Mouse (Mus musculus): ENCODE data around the gene Cox14. TPM values are rescaled to one million over a fixed set of nuclear protein-coding genes. Genes with fewer than 3 reads are reported as not detected.

Cox14 gene
- polyA plus RNA-seq (2014; fragmentation: Nextera tagmentation; extraction: Ambion mirVana): 134 and 135 TPM in 2 replicates

DNA sequence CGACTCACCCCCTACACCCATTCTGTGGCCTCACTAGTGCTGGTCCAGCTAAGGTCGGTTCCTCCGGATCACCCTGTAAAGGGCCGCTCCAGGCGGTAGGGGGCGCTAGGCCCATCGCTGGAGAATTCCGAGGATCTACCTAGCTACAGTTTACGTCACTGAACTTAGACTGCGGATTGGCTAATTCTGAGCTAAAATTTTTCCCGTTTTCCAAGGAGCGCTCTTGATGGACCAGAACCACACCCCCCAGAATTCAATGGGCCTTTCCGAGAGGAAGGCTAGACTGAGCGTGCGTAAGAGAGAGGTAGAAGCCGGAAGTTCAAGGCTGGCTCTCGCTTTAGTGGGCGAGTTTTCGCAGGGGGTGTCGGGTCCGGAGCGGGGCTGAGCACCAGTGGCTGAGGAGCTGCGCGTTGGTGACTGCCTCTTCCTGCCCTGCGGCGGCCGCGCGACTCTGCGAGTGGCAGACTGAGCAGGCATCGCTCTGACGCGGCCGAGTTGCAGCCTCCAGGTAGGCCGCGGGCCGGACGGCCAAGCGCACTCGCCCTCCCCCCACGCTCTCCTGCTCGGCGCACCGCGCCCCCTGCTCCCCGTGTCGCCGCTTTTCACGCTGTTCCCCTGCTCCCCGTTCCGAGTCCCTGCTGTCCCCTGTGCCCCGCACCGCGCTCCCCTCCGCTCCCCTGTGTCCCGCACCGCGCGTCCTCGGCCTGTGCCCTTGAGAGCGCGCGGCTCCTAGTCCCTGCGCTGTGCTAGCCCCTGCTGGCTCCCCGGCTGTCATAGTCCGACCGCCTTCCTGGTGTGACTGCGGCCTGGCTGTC is at the start of gene Cox14:
Gene Cox14, plus strand, starts transcription at position 278 of the 815 bp plus-strand sequence.
- peaks cover 17% of the 10 kb centered on the region for H3K4me1 ChIP-seq (ENCODE audit: control insufficient read depth, insufficient read depth, low read length)

DNA sequence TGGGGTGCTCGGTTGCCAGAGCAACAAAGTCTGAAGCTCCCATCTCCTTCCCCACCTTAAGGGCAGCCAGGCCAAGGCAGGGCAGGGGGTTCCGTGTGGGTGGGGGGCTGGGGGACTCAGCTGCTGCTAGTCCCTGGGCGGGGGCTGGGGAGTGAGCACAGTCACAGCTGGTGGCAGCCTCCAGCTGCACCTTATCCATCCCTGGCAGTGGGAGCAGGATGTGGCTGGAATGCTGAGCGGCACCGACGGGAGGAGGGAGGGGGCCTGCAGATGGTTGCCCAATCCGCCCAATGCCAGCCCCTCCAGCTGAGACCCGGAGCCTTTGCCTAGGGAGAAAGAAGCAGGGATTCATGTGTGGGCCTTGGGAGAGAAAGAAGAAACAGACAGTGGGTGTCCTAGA is 48.3 kb upstream of the Cox14 start:
- no peak overlapping the region for H3K9ac ChIP-seq (ENCODE audit: low read length)
- no peak overlapping the region for H3K4me3 ChIP-seq (ENCODE audit: low read depth, low read length)
- H3K9me3 ChIP-seq (ENCODE audit: control insufficient read depth, low read length): no peaks in the 10 kb centered on the region
- no peak overlapping the region for H3K4me2 ChIP-seq (ENCODE audit: low read depth)
- H3K27ac ChIP-seq (ENCODE audit: low read depth, low read length): peak overlapping the region; percentile 34; the same call in 1 of the 2 replicates
- peak; percentile 74 for ATAC-seq (ENCODE audit: insufficient read depth, low FRiP score, low TSS enrichment)
- H3K4me1 ChIP-seq (ENCODE audit: control insufficient read depth, insufficient read depth, low read length): peaks cover 3% of the 10 kb centered on the region; the same call in 1 of the 2 replicates
- WGBS: 38% methylated on average over 8 of the region's 8 CpGs
- DNase-seq (ENCODE audit: low spot score): peak; percentile 61
- no peaks in the 10 kb centered on the region for H3K36me3 ChIP-seq (ENCODE audit: control insufficient read depth, insufficient read depth, low read length)
- H3K27me3 ChIP-seq (ENCODE audit: control insufficient read depth, insufficient read depth, low read length): no peaks in the 10 kb centered on the region; the same call in 1 of the 2 replicates

More for the DNA sequence above, at the start of gene Cox14:
- DNase-seq (ENCODE audit: low spot score) (peak; percentile 94), ATAC-seq (ENCODE audit: insufficient read depth, low FRiP score, low TSS enrichment) (peak; percentile 90)
- peak within 1 kb of the TSS; percentile 72 for H3K9ac ChIP-seq (ENCODE audit: low read length)
- H3K4me3 ChIP-seq (ENCODE audit: low read depth, low read length): peak within 1 kb of the TSS; percentile 75
- H3K27ac ChIP-seq (ENCODE audit: low read depth, low read length): peak within 1 kb of the TSS; percentile 90
- no peaks in the 10 kb centered on the region for H3K27me3 ChIP-seq (ENCODE audit: control insufficient read depth, insufficient read depth, low read length)
- WGBS: under 1% methylated on average over 61 of the region's 68 CpGs
- H3K4me2 ChIP-seq (ENCODE audit: low read depth): peak within 1 kb of the TSS; percentile 83
- no peaks in the 10 kb centered on the region for H3K9me3 ChIP-seq (ENCODE audit: control insufficient read depth, low read length)
- H3K36me3 ChIP-seq (ENCODE audit: control insufficient read depth, insufficient read depth, low read length): peaks cover 14% of the 10 kb centered on the region

DNA sequence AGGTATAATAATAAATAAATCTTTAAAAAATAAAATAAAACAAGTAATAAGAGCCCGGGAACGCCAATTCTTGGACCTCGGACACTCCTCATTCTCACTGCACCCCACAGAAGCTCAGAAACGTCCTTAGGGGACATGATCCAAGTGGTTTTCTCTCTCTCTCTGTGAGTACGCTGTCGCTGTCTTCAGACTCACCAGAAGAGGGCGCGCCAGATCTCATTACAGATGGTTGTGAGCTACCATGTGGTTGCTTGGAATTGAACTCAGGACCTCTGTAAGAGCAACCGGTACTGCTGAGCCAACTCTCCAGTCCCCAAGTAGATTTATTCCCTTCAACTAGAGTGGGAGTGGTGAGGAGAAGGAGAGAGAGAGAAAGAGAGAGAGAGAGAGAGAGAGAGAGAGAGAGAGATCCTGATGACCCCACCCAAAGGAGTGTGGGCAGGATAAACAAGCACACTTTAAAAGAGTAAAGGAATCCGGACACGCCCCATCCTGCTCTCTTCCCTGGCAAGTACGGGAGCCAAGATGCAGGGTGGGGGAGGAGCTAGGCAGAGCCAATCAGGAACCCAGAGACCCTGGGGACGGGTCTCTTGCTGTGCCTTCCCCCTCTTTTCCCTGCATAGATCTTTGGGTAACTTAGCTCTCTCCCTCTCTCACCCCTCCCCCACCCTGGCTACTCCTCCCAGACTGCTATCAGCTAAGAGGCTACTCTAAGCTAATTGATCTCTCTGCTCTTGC is 47.2 kb upstream of the Cox14 start:
- H3K27me3 ChIP-seq (ENCODE audit: control insufficient read depth, insufficient read depth, low read length): no peaks in the 10 kb centered on the region
- no peak overlapping the region for H3K4me3 ChIP-seq (ENCODE audit: low read depth, low read length)
- H3K9me3 ChIP-seq (ENCODE audit: control insufficient read depth, low read length): no peaks in the 10 kb centered on the region
- ATAC-seq (ENCODE audit: insufficient read depth, low FRiP score, low TSS enrichment) (peak; percentile 53; the same call in 1 of the 2 replicates), DNase-seq (ENCODE audit: low spot score) (no peak)
- peaks cover 3% of the 10 kb centered on the region; the same call in 1 of the 2 replicates for H3K4me1 ChIP-seq (ENCODE audit: control insufficient read depth, insufficient read depth, low read length)
- no peaks in the 10 kb centered on the region for H3K36me3 ChIP-seq (ENCODE audit: control insufficient read depth, insufficient read depth, low read length)
- no peak overlapping the region for H3K9ac ChIP-seq (ENCODE audit: low read length)
- WGBS: 9% methylated on average over 13 of the region's 13 CpGs
- H3K4me2 ChIP-seq (ENCODE audit: low read depth): no peak overlapping the region
- H3K27ac ChIP-seq (ENCODE audit: low read depth, low read length): no peak overlapping the region

DNA sequence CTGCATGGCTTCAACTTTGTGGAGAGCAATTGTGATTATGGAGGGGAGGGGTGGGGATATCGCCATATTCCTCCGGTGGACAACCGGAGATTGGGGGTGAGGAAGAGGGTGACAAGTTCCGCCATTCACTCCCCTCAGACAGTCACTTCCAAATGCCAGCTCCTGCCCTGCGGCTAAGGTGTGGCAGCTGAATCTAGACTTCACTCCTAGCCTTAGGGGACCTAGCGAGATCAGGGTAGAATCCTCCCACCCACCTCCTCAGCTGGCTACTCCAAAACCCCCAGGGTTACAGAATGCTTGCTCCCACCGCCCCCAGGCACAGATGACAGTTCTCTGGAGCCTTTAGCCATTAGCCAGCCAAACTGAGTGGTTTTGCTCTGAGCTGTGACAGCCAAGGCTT is 46.4 kb upstream of the Cox14 start:
- H3K27me3 ChIP-seq (ENCODE audit: control insufficient read depth, insufficient read depth, low read length): no peaks in the 10 kb centered on the region
- H3K4me3 ChIP-seq (ENCODE audit: low read depth, low read length): no peak overlapping the region
- H3K27ac ChIP-seq (ENCODE audit: low read depth, low read length): no peak overlapping the region
- H3K9ac ChIP-seq (ENCODE audit: low read length): no peak overlapping the region
- no peaks in the 10 kb centered on the region for H3K9me3 ChIP-seq (ENCODE audit: control insufficient read depth, low read length)
- no peaks in the 10 kb centered on the region for H3K36me3 ChIP-seq (ENCODE audit: control insufficient read depth, insufficient read depth, low read length)
- ATAC-seq (ENCODE audit: insufficient read depth, low FRiP score, low TSS enrichment) (no peak), DNase-seq (ENCODE audit: low spot score) (no peak)
- H3K4me1 ChIP-seq (ENCODE audit: control insufficient read depth, insufficient read depth, low read length): peaks cover 3% of the 10 kb centered on the region; the same call in 1 of the 2 replicates
- 48% methylated on average over 7 of the region's 7 CpGs for WGBS
- no peak overlapping the region for H3K4me2 ChIP-seq (ENCODE audit: low read depth)

DNA sequence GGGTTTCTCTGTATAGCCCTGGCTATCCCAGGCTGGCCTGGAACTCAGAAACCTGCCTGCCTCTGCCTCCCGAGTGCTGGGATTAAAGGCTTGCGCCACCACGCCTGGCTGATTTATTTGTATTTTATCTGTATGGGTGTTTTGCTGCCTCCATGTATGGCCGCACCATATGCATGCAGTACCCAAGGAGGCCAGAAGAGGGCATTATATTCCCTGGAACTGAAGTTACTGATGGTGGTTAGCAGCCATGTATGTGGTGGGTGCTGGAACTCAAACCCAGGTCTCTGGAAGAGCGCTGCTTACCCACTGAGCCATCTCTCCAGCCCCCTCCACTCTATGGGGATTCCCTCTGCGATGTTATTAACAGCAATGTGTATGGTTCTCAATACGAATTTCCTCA is 42.5 kb upstream of the Cox14 start:
- DNase-seq (ENCODE audit: low spot score): no peak
- ATAC-seq (ENCODE audit: insufficient read depth, low FRiP score, low TSS enrichment): no peak
- H3K9me3 ChIP-seq (ENCODE audit: control insufficient read depth, low read length): no peaks in the 10 kb centered on the region
- 93% methylated on average over 7 of the region's 7 CpGs for WGBS
- H3K27ac ChIP-seq (ENCODE audit: low read depth, low read length): no peak overlapping the region
- H3K4me1 ChIP-seq (ENCODE audit: control insufficient read depth, insufficient read depth, low read length): no peaks in the 10 kb centered on the region; the same call in 1 of the 2 replicates
- H3K36me3 ChIP-seq (ENCODE audit: control insufficient read depth, insufficient read depth, low read length): no peaks in the 10 kb centered on the region
- no peaks in the 10 kb centered on the region for H3K27me3 ChIP-seq (ENCODE audit: control insufficient read depth, insufficient read depth, low read length)
- H3K4me2 ChIP-seq (ENCODE audit: low read depth): no peak overlapping the region
- H3K4me3 ChIP-seq (ENCODE audit: low read depth, low read length): no peak overlapping the region
- H3K9ac ChIP-seq (ENCODE audit: low read length): no peak overlapping the region

DNA sequence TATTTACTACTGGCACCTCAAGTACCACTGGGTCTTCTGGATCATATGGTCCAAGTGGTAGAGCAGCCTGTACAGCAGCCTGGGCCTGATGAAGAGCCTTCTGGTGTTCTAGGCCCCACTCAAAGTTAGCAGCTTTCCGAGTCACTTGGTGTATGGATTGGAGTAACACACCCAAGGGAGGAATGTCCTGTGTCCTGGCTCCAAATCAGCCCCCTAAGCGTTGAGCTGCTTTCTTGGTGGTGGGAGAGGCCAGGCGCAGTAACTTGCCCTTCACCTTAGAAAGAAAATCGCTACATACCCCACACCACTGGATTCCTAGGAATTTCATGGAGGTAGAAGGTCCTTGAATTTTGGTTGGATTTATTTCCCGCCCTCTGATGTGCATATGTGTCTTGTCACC is 41.3 kb upstream of the Cox14 start:
- no peak for DNase-seq (ENCODE audit: low spot score)

GRCm38 (mm10) chr15:99688712-99689111 is 36.7 kb upstream of the Cox14 start:
- no peaks in the 10 kb centered on the region for H3K27me3 ChIP-seq (ENCODE audit: control insufficient read depth, insufficient read depth, low read length)
- 9% methylated on average over 4 of the region's 4 CpGs for WGBS
- no peak overlapping the region for H3K27ac ChIP-seq (ENCODE audit: low read depth, low read length)
- H3K9ac ChIP-seq (ENCODE audit: low read length): no peak overlapping the region
- H3K4me3 ChIP-seq (ENCODE audit: low read depth, low read length): no peak overlapping the region
- no peaks in the 10 kb centered on the region for H3K9me3 ChIP-seq (ENCODE audit: control insufficient read depth, low read length)
- no peak for ATAC-seq (ENCODE audit: insufficient read depth, low FRiP score, low TSS enrichment)
- no peaks in the 10 kb centered on the region for H3K36me3 ChIP-seq (ENCODE audit: control insufficient read depth, insufficient read depth, low read length)
- peak; percentile 65 for DNase-seq (ENCODE audit: low spot score)
- H3K4me1 ChIP-seq (ENCODE audit: control insufficient read depth, insufficient read depth, low read length): peaks cover 5% of the 10 kb centered on the region
- no peak overlapping the region for H3K4me2 ChIP-seq (ENCODE audit: low read depth)

More for the DNA sequence above, 41.3 kb upstream of the Cox14 start:
- Histone ChIP-seq H3K36me3 (ENCODE audit: control insufficient read depth, insufficient read depth, low read length) (no peaks in the 10 kb centered on the region), H3K4me2 (ENCODE audit: low read depth) (no peak overlapping the region), H3K4me1 (ENCODE audit: control insufficient read depth, insufficient read depth, low read length) (no peaks in the 10 kb centered on the region), H3K27me3 (ENCODE audit: control insufficient read depth, insufficient read depth, low read length) (no peaks in the 10 kb centered on the region), H3K9me3 (ENCODE audit: control insufficient read depth, low read length) (no peaks in the 10 kb centered on the region), H3K4me3 (ENCODE audit: low read depth, low read length) (no peak overlapping the region), H3K27ac (ENCODE audit: low read depth, low read length) (no peak overlapping the region), H3K9ac (ENCODE audit: low read length) (no peak overlapping the region)
- no peak for ATAC-seq (ENCODE audit: insufficient read depth, low FRiP score, low TSS enrichment)
- 90% methylated on average over 5 of the region's 5 CpGs for WGBS

DNA sequence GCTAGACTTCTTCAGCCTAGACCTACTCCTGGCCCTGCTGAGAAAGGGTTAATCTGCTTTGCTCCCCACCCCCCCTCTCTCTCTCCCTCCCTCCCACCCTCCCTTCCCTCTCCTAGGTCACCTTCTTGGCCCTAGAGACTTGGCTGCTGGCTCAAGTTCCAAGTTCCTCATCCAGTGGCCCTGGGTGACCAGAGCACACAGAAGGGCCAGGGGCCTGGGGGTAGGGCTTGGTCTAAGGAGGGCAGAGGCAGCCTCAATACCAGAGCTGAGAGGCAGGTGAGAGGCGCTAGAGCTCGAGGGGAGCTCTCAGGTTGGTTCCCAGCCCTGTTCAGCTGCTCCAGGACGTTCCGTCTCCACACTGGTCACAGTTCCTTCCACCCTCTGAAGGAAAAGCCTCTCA is 34.5 kb upstream of the Cox14 start:
- Histone ChIP-seq H3K4me3 (ENCODE audit: low read depth, low read length) (no peak overlapping the region), H3K4me1 (ENCODE audit: control insufficient read depth, insufficient read depth, low read length) (peaks cover 5% of the 10 kb centered on the region), H3K9me3 (ENCODE audit: control insufficient read depth, low read length) (no peaks in the 10 kb centered on the region), H3K27ac (ENCODE audit: low read depth, low read length) (no peak overlapping the region), H3K27me3 (ENCODE audit: control insufficient read depth, insufficient read depth, low read length) (no peaks in the 10 kb centered on the region), H3K36me3 (ENCODE audit: control insufficient read depth, insufficient read depth, low read length) (no peaks in the 10 kb centered on the region), H3K4me2 (ENCODE audit: low read depth) (no peak overlapping the region), H3K9ac (ENCODE audit: low read length) (no peak overlapping the region)
- 26% methylated on average over 4 of the region's 4 CpGs for WGBS
- ATAC-seq (ENCODE audit: insufficient read depth, low FRiP score, low TSS enrichment): no peak
- DNase-seq (ENCODE audit: low spot score): no peak

All from neural tube, embryonic 11.5 days (tissue).